Mouse (Mus musculus): Measurements from ENCODE around the gene Entpd1.

GRCm38 (mm10) chr19:40575438-40575837 is 36.7 kb upstream of the Entpd1 start:
- TF ChIP-seq CTCF (IDR thresholded peaks at IDR 0.05; ENCODE audit: low read depth, low read length) (no peak), GATA2 (IDR thresholded peaks at IDR 0.05; ENCODE audit: borderline replicate concordance, low read depth, low read length) (no peak), POLR2AphosphoS5 (IDR thresholded peaks at IDR 0.05; ENCODE audit: insufficient replicate concordance, low read depth, low read length) (no peak), GATA1 (IDR thresholded peaks at IDR 0.05; ENCODE audit: borderline replicate concordance, low read length) (no peak)

Data from G1E (cell line).